Mouse (Mus musculus) yolk sac, embryonic 10.5 days (tissue): Measurements from ENCODE around the gene Ctso.

Experiments
- DNase-seq: peaks from one replicate; pipeline ENCODE4 v3.0.0-alpha.2; 2017; ENCODE audit warnings: low spot score

Gene Ctso

GRCm38 (mm10) chr3:81932141-81933101 is at the start of gene Ctso:
Ctso (plus strand) TSS chr3:81932601.
- peak; percentile 78 for DNase-seq

GRCm38 (mm10) chr3:81883916-81884315 is 48.5 kb upstream of the Ctso start:
- DNase-seq = no peak

- DNase-seq = no peak
Measured at GRCm38 (mm10) chr3:81885566-81885965, 46.8 kb upstream of the Ctso start.

- no peak for DNase-seq
Measured at GRCm38 (mm10) chr3:81889137-81889536, 43.3 kb upstream of the Ctso start.

GRCm38 (mm10) chr3:81910286-81911036 is 21.9 kb upstream of the Ctso start:
- DNase-seq = no peak

GRCm38 (mm10) chr3:81916030-81916686 is 16.2 kb upstream of the Ctso start:
- no peak for DNase-seq

- no peak for DNase-seq
Measured at GRCm38 (mm10) chr3:81917354-81917935, 15.0 kb upstream of the Ctso start.

- no peak for DNase-seq
Measured at GRCm38 (mm10) chr3:81918215-81918614, 14.2 kb upstream of the Ctso start.

- no peak for DNase-seq
Measured at GRCm38 (mm10) chr3:81919681-81920080, 12.7 kb upstream of the Ctso start.

- DNase-seq = no peak
Measured at GRCm38 (mm10) chr3:81922910-81923309, 9.5 kb upstream of the Ctso start.

GRCm38 (mm10) chr3:81924931-81925330 is 7.5 kb upstream of the Ctso start:
- DNase-seq = no peak

GRCm38 (mm10) chr3:81925856-81926255 is 6.5 kb upstream of the Ctso start:
- DNase-seq = no peak

- no peak for DNase-seq
Measured at GRCm38 (mm10) chr3:81926764-81927325, 5.6 kb upstream of the Ctso start.

- no peak for DNase-seq
Measured at GRCm38 (mm10) chr3:81929073-81929472, 3.3 kb upstream of the Ctso start.

GRCm38 (mm10) chr3:81931695-81932094 is 706 bp upstream of the Ctso start:
- DNase-seq = no peak

GRCm38 (mm10) chr3:81933348-81933747 is 947 bp downstream of the Ctso start:
- no peak for DNase-seq

GRCm38 (mm10) chr3:81938924-81939323 is 6.5 kb downstream of the Ctso start:
- peak; percentile 38 for DNase-seq

- DNase-seq = no peak
Measured at GRCm38 (mm10) chr3:81942341-81942740, 9.9 kb downstream of the Ctso start.

GRCm38 (mm10) chr3:81943097-81943496 is 10.7 kb downstream of the Ctso start:
- no peak for DNase-seq

GRCm38 (mm10) chr3:81944851-81945393 is 12.5 kb downstream of the Ctso start:
- no peak for DNase-seq

- no peak for DNase-seq
Measured at GRCm38 (mm10) chr3:81949048-81949447, 16.6 kb downstream of the Ctso start.
